In the genomic region with DNA sequence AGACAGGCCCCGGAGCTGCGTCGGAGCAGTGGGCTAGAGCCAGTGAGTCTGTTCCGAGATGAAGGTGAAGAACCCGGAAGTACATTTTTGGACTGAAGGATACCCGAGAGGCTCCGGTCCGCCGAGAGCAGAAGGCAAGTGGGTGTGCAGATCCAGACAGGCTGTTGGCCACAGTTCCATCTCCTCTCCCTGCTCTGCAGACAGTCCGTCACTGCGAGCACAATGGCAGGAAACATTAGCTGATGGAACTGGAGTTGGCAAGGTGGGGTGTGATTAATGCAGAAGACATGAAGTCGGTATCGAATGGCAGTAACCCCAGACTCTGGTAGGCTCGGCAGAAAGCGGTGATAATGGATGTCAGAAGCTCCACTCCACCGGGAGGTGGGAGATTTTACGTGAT, we compare ENCODE assay signal across 10 mouse cellular contexts. TPM values are rescaled to one million over a fixed set of nuclear protein-coding genes. Genes with fewer than 3 reads are reported as not detected.
DNase-seq lines count a peak whose midpoint lies in the region; ATAC-seq lines count a peak whose summit lies in the region.
"Had no signal": no experiment of that assay in that cellular context is flagged by ENCODE, and none has a peak within 500 bp of the region (broad histone marks: within the 10 kb centered on the region; RNA-seq: fewer than 3 reads in every experiment).

No protein-coding gene starts in this region.

- H3K4me1 ChIP-seq in heart, embryonic 15.5 days (replicated peaks) = peaks cover 38% of the 10 kb centered on the region

- H3K9me3 ChIP-seq in heart, embryonic 15.5 days (replicated peaks) = no peaks in the 10 kb centered on the region
- H3K9me3 ChIP-seq: neural tube, embryonic 15.5 days had no signal

- DNase-seq in layer of hippocampus, adult 11-12 months (ENCODE audit: low spot score) = peak; percentile 43
- no peak for DNase-seq in layer of hippocampus, postnatal 10 days (ENCODE audit: low spot score in 2 of 2)
- peak; percentile 70 for DNase-seq in brain, adult 2 months (ENCODE audit: low read depth, low spot score)
- peak; percentile 66 for DNase-seq in layer of hippocampus, adult 9-11 months
- no peak for DNase-seq in thymus, postnatal 25 days
- DNase-seq in neural tube, embryonic 10.5 days (ENCODE audit: extremely low spot score, low spot score) = no peak
- no peak for DNase-seq in spleen, adult 18-20 months
- DNase-seq: adrenal gland, postnatal 25 days had no signal

- H3K36me3 ChIP-seq in heart, embryonic 15.5 days = no peaks in the 10 kb centered on the region
- H3K36me3 ChIP-seq: neural tube, embryonic 15.5 days had no signal

- peak overlapping the region; percentile 20; the same call in 1 of the 2 replicates for H3K4me2 ChIP-seq in heart, embryonic 15.5 days
- H3K4me2 ChIP-seq: neural tube, embryonic 15.5 days had no signal

- no peak overlapping the region for H3K4me3 ChIP-seq in heart, embryonic 15.5 days
- H3K4me3 ChIP-seq: neural tube, embryonic 15.5 days had no signal

- no peaks in the 10 kb centered on the region for H3K27me3 ChIP-seq in heart, embryonic 15.5 days
- H3K27me3 ChIP-seq: neural tube, embryonic 15.5 days had no signal

- ATAC-seq in heart, embryonic 15.5 days (replicated peaks; ENCODE audit: insufficient number of reproducible peaks, insufficient read depth, low FRiP score, low read depth) = peak; percentile 53

- 0 out of 2 replicates have a peak overlapping the region, but pooled peaks have one; percentile 11 for H3K27ac ChIP-seq in heart, embryonic 15.5 days
- H3K27ac ChIP-seq: neural tube, embryonic 15.5 days had no signal

- WGBS in heart, embryonic 15.5 days = 49% methylated on average over 17 of the region's 17 CpGs

- no peak overlapping the region for H3K9ac ChIP-seq in heart, embryonic 15.5 days
- H3K9ac ChIP-seq: neural tube, embryonic 15.5 days had no signal

RNA-seq across cellular contexts. Expression of gene Vps8, which starts 20.9 kb away (rescaled TPM):
- 10 to 100 TPM; 48.3 to 51.5 TPM for total RNA-seq in layer of hippocampus, postnatal 10 days (2021)
- polyA plus RNA-seq in heart, embryonic 15.5 days (2015; fragmentation: Nextera tagmentation; extraction: Ambion mirVana) = 21.4 and 23.0 TPM in 2 replicates

Comparison
In these comparisons a context has a peak if more than half of its experiments do, and no peak if none do; other contexts are left out.
1. DNase-seq: peak in layer of hippocampus, adult 11-12 months (single experiment), brain, adult 2 months (single experiment) and layer of hippocampus, adult 9-11 months (single experiment); none in layer of hippocampus, postnatal 10 days (0 of 2), thymus, postnatal 25 days (single experiment), neural tube, embryonic 10.5 days (single experiment) and spleen, adult 18-20 months (0 of 2).